Mouse (Mus musculus) forebrain, postnatal 0 days (tissue): Measurements from ENCODE around the gene Gcnt1. TPM values are rescaled to one million over a fixed set of nuclear protein-coding genes. Genes with fewer than 3 reads are reported as not detected.

Experiments
- ATAC-seq: fragments of 200-750 bp; cut with Nextera tagmentation; 2 replicates; pipeline ENCODE4 v1.8.0; 2017; ENCODE audit warnings: mild to moderate bottlenecking, moderate library complexity
- DNase-seq: peaks from one replicate; pipeline ENCODE4 v3.0.0-alpha.2; 2015
- H3K27ac ChIP-seq: fragments of 300-500 bp; sonication (generic); 2 replicates; pipeline ENCODE4 v1.5.1; 2014; ENCODE audit warnings: low read depth, mild to moderate bottlenecking, antibody characterized with exemption, low read length, moderate library complexity, mixed read lengths
- H3K27me3 ChIP-seq: fragments of 300-500 bp; sonication (generic); 2 replicates; pipeline ENCODE4 v1.6.1; 2014; ENCODE audit warnings: mild to moderate bottlenecking, low read length, mixed read lengths; ENCODE audit not compliant: insufficient read depth
- H3K36me3 ChIP-seq: fragments of 300-500 bp; sonication (generic); 2 replicates; pipeline ENCODE4 v1.6.1; 2014; ENCODE audit warnings: mild to moderate bottlenecking, moderate library complexity; ENCODE audit not compliant: insufficient read depth
- H3K4me1 ChIP-seq: fragments of 300-500 bp; sonication (generic); 2 replicates; pipeline ENCODE4 v1.6.1; 2014; ENCODE audit warnings: antibody characterized with exemption; ENCODE audit not compliant: insufficient read depth
- H3K4me2 ChIP-seq: fragments of 300-500 bp; sonication (generic); 2 replicates; pipeline ENCODE4 v1.6.1; 2014; ENCODE audit warnings: low read depth, mild to moderate bottlenecking, moderate library complexity
- H3K4me3 ChIP-seq: fragments of 300-500 bp; sonication (generic); 2 replicates; pipeline ENCODE4 v1.5.1; 2014; ENCODE audit warnings: low read depth, low read length, mixed read lengths
- H3K9ac ChIP-seq: fragments of 300-500 bp; sonication (generic); 2 replicates; pipeline ENCODE4 v1.6.1; 2014; ENCODE audit warnings: mild to moderate bottlenecking
- H3K9me3 ChIP-seq: fragments of 300-500 bp; sonication (generic); 2 replicates; pipeline ENCODE4 v1.6.1; 2016; ENCODE audit warnings: low read length
- CTCF ChIP-seq: sonication (generic); IDR thresholded peaks from 2 replicates; pipeline ENCODE4 v1.5.1; 2016; ENCODE audit warnings: antibody characterized with exemption, control low read depth, low read depth
- WGBS: fragments of 180-500 bp; shearing (Covaris S2); extraction: QIAGEN DNeasy Blood & Tissue Kit; methylation state at CpG from one replicate; pipeline ENCODE4 v1.1.7; 2014; 5-methylcytosine and 5-hydroxymethylcytosine counted together
- polyA plus RNA-seq: library from polyadenylated mRNA; unstranded; fragments of >200 nt; fragmentation: Nextera tagmentation; extraction: Ambion mirVana; gene quantifications from 2 replicates; pipeline ENCODE4 v1.2.1, GENCODE M21; 2015
- total RNA-seq: library from RNA; depleted of rRNA; stranded (reverse); fragments of >200 nt; gene quantifications from 2 replicates; pipeline ENCODE4 v1.2.3, GENCODE M21; 2014; rRNA removed

The Gcnt1 gene
- total RNA-seq (2.6 and 2.7 TPM in 2 replicates), polyA plus RNA-seq (0.83 and 0.84 TPM in 2 replicates)

- TF ChIP-seq CTCF = no peak
- Histone ChIP-seq H3K4me1 (no peaks in the 10 kb centered on the region), H3K9ac (no peak within 1 kb of the TSS), H3K36me3 (no peaks in the 10 kb centered on the region), H3K27ac (no peak within 1 kb of the TSS), H3K4me2 (no peak within 1 kb of the TSS), H3K9me3 (no peaks in the 10 kb centered on the region), H3K4me3 (no peak within 1 kb of the TSS), H3K27me3 (no peaks in the 10 kb centered on the region)
- DNase-seq (no peak), ATAC-seq (no peak)
- WGBS = 87% methylated on average over 3 of the region's 3 CpGs
Observed at GRCm38 (mm10) chr19:17372701-17373100, at the start of gene Gcnt1. Gene Gcnt1 (minus strand): TSS chr19:17372844.

GRCm38 (mm10) chr19:17417855-17418254, 45.2 kb upstream of the Gcnt1 start:
- DNase-seq = no peak

GRCm38 (mm10) chr19:17412915-17413459, 40.3 kb upstream of the Gcnt1 start:
- Histone ChIP-seq H3K4me3 (no peak overlapping the region), H3K36me3 (no peaks in the 10 kb centered on the region), H3K27ac (no peak overlapping the region), H3K27me3 (no peaks in the 10 kb centered on the region), H3K4me2 (no peak overlapping the region), H3K9me3 (no peaks in the 10 kb centered on the region), H3K9ac (no peak overlapping the region), H3K4me1 (no peaks in the 10 kb centered on the region)
- no peak for DNase-seq
- no peak for ATAC-seq
- no peak for TF ChIP-seq CTCF
- 34% methylated on average over 4 of the region's 4 CpGs for WGBS

More at GRCm38 (mm10) chr19:17417855-17418254, 45.2 kb upstream of the Gcnt1 start:
- no peaks in the 10 kb centered on the region for H3K9me3 ChIP-seq
- no peaks in the 10 kb centered on the region for H3K36me3 ChIP-seq
- no peak overlapping the region for H3K4me2 ChIP-seq
- no peak overlapping the region for H3K27ac ChIP-seq
- ATAC-seq = no peak
- no peaks in the 10 kb centered on the region for H3K4me1 ChIP-seq
- H3K9ac ChIP-seq = no peak overlapping the region
- no peak overlapping the region for H3K4me3 ChIP-seq
- no peak for TF ChIP-seq CTCF
- 55% methylated on average over 1 of the region's 1 CpGs for WGBS
- no peaks in the 10 kb centered on the region for H3K27me3 ChIP-seq

GRCm38 (mm10) chr19:17410465-17411065, 37.9 kb upstream of the Gcnt1 start:
- TF ChIP-seq CTCF = no peak
- H3K9ac ChIP-seq = no peak overlapping the region
- no peak overlapping the region for H3K27ac ChIP-seq
- H3K4me2 ChIP-seq = no peak overlapping the region
- H3K27me3 ChIP-seq = no peaks in the 10 kb centered on the region
- no peak overlapping the region for H3K4me3 ChIP-seq
- ATAC-seq (no peak), DNase-seq (no peak)
- no peaks in the 10 kb centered on the region for H3K4me1 ChIP-seq
- 90% methylated on average over 5 of the region's 5 CpGs for WGBS
- no peaks in the 10 kb centered on the region for H3K36me3 ChIP-seq
- no peaks in the 10 kb centered on the region for H3K9me3 ChIP-seq

- H3K9ac ChIP-seq = no peak overlapping the region
Observed at GRCm38 (mm10) chr19:17409351-17409750, 36.7 kb upstream of the Gcnt1 start.

GRCm38 (mm10) chr19:17408591-17408990, 35.9 kb upstream of the Gcnt1 start:
- H3K27me3 ChIP-seq = no peaks in the 10 kb centered on the region
- no peak overlapping the region for H3K4me2 ChIP-seq
- H3K36me3 ChIP-seq = no peaks in the 10 kb centered on the region
- ATAC-seq = no peak
- no peak overlapping the region for H3K27ac ChIP-seq
- H3K9ac ChIP-seq = no peak overlapping the region
- no peak overlapping the region for H3K4me3 ChIP-seq
- H3K4me1 ChIP-seq = no peaks in the 10 kb centered on the region
- no peak for TF ChIP-seq CTCF
- no peak for DNase-seq
- H3K9me3 ChIP-seq = no peaks in the 10 kb centered on the region

More at GRCm38 (mm10) chr19:17409351-17409750, 36.7 kb upstream of the Gcnt1 start:
- DNase-seq = no peak
- no peak for TF ChIP-seq CTCF
- Histone ChIP-seq H3K27me3 (no peaks in the 10 kb centered on the region), H3K4me1 (no peaks in the 10 kb centered on the region), H3K9me3 (no peaks in the 10 kb centered on the region), H3K36me3 (no peaks in the 10 kb centered on the region), H3K4me3 (no peak overlapping the region), H3K27ac (no peak overlapping the region), H3K4me2 (no peak overlapping the region)
- no peak for ATAC-seq
- WGBS = 48% methylated on average over 3 of the region's 3 CpGs

GRCm38 (mm10) chr19:17406823-17407222, 34.2 kb upstream of the Gcnt1 start:
- no peak for TF ChIP-seq CTCF
- 95% methylated on average over 5 of the region's 5 CpGs for WGBS
- Histone ChIP-seq H3K36me3 (no peaks in the 10 kb centered on the region), H3K9ac (no peak overlapping the region), H3K27ac (no peak overlapping the region), H3K4me3 (no peak overlapping the region), H3K9me3 (no peaks in the 10 kb centered on the region), H3K4me2 (no peak overlapping the region), H3K27me3 (no peaks in the 10 kb centered on the region), H3K4me1 (no peaks in the 10 kb centered on the region)
- no peak for DNase-seq
- no peak for ATAC-seq
